Mouse (Mus musculus): Measurements from ENCODE around the gene Rnf103. TPM values are rescaled to one million over a fixed set of nuclear protein-coding genes. Genes with fewer than 3 reads are reported as not detected.
A peak's percentile ranks its signal among the peaks of the same experiment; 100 is the strongest.
"Not testable (repeated sequence)": the region's sequence is repeated elsewhere in the genome, so short reads cannot be mapped to it uniquely, and the experiment has no call there.

The Rnf103 gene
- polyA plus RNA-seq, 1 experiment from 2014 or later, result 29.7 TPM

DNA sequence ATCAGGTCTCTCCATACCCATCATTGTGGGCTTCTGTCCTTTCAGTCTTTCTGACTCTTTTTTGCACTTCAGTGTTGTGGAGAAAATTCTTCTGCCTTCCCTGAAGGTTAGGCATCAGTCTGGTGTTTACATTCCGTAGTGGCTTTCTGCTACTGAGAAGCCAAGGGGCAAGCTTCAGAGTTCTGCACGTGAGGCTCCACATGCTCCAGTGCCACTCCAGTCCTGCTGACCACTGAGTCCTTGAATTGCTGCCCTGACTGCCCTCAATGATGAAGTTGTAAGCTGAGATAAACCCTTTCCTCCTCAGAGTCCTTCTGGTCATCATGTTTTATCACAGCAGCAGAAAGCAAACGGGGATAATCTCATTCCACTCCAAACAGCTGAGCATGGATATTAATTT, 24.4 kb upstream of the Rnf103 start:
- ATAC-seq (replicated peaks; ENCODE audit: low FRiP score, low TSS enrichment, low read depth), result no peak
- DNase-seq (ENCODE audit: low spot score), result no peak
- no peaks in the 10 kb centered on the region for H3K4me1 ChIP-seq (replicated peaks; ENCODE audit: control insufficient read depth, insufficient read depth, low read length)
- H3K4me3 ChIP-seq (ENCODE audit: low read depth, low read length), result no peak overlapping the region
- no peak overlapping the region for H3K9ac ChIP-seq (ENCODE audit: low read length)
- no peaks in the 10 kb centered on the region for H3K27me3 ChIP-seq (replicated peaks; ENCODE audit: control insufficient read depth, insufficient read depth, low read length)
- no peaks in the 10 kb centered on the region for H3K36me3 ChIP-seq (ENCODE audit: control insufficient read depth, insufficient read depth, low read length)
- no peak overlapping the region for H3K27ac ChIP-seq (ENCODE audit: low read depth)
- no peaks in the 10 kb centered on the region for H3K9me3 ChIP-seq (ENCODE audit: control insufficient read depth, low read length)
- WGBS, result 23% methylated on average over 3 of the region's 3 CpGs
- no peak overlapping the region for H3K4me2 ChIP-seq (ENCODE audit: low read length)

DNA sequence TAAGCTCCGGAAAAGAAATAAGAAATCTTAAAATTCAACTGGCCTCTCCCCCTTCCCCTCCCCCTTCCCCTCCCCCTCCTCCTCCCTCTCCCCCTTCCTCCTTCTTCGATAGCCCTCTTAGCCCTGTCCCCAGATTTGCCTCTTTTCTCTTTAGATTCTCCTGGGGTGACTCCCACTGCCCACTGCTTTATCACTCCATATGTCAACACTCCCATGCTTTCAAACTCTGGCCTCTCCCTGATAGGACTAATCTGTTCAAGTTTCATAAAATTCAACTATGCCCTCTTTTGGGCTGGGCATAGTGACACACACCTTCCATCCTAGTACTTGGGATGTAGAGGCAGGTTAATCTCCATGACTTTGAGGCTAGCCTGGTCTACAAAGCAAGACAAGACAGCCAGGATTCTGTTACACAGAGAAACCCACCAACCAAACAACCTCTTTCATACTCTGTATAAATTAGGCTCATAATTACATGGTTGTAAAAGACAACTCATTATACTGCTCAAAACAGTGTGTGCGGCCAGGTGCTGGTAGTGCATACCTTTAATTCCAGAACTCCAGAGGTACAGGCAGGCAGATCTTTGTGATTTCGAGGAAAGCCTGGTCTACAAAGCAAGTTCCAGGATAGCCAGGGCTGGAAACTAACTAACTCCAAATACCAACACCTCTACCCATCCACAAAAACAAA, 21.7 kb upstream of the Rnf103 start:
- Histone ChIP-seq H3K9ac (ENCODE audit: low read length) (no peak overlapping the region), H3K4me2 (ENCODE audit: low read length) (no peak overlapping the region), H3K4me1 (replicated peaks; ENCODE audit: control insufficient read depth, insufficient read depth, low read length) (no peaks in the 10 kb centered on the region), H3K9me3 (ENCODE audit: control insufficient read depth, low read length) (no peaks in the 10 kb centered on the region), H3K4me3 (ENCODE audit: low read depth, low read length) (no peak overlapping the region), H3K36me3 (ENCODE audit: control insufficient read depth, insufficient read depth, low read length) (no peaks in the 10 kb centered on the region), H3K27me3 (replicated peaks; ENCODE audit: control insufficient read depth, insufficient read depth, low read length) (no peaks in the 10 kb centered on the region), H3K27ac (ENCODE audit: low read depth) (no peak overlapping the region)
- DNase-seq (ENCODE audit: low spot score) (no peak), ATAC-seq (replicated peaks; ENCODE audit: low FRiP score, low TSS enrichment, low read depth) (peak; percentile 60; the same call in 1 of the 2 replicates)
- WGBS, result 70% methylated on average over 4 of the region's 4 CpGs

DNA sequence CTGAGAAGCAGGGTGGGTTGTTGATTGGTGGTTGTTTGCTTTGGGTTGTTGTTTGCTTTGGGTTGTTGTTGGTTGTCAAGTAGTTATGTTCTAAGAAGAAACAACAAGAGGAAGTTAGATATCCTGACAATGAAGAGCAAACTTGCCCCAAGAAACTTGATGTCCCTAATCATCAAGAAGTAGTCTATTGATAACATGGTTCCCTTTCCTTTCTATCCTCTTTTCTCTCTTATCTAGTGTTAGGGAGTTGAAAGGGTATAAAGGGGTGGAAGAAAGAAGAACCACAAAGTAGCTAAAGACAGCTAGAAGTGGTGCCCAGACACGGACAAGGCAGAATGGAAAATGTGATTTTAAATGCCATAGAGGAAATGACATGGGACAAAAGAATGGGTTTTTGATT, 20.9 kb upstream of the Rnf103 start:
- no peak for DNase-seq (ENCODE audit: low spot score)
- no peaks in the 10 kb centered on the region for H3K27me3 ChIP-seq (replicated peaks; ENCODE audit: control insufficient read depth, insufficient read depth, low read length)
- no peak overlapping the region for H3K9ac ChIP-seq (ENCODE audit: low read length)
- no peak for ATAC-seq (replicated peaks; ENCODE audit: low FRiP score, low TSS enrichment, low read depth)
- no peak overlapping the region for H3K27ac ChIP-seq (ENCODE audit: low read depth)
- H3K4me2 ChIP-seq (ENCODE audit: low read length), result no peak overlapping the region
- no peaks in the 10 kb centered on the region for H3K4me1 ChIP-seq (replicated peaks; ENCODE audit: control insufficient read depth, insufficient read depth, low read length)
- 84% methylated on average over 1 of the region's 1 CpGs for WGBS
- no peaks in the 10 kb centered on the region for H3K36me3 ChIP-seq (ENCODE audit: control insufficient read depth, insufficient read depth, low read length)
- H3K9me3 ChIP-seq (ENCODE audit: control insufficient read depth, low read length), result no peaks in the 10 kb centered on the region
- H3K4me3 ChIP-seq (ENCODE audit: low read depth, low read length), result no peak overlapping the region

DNA sequence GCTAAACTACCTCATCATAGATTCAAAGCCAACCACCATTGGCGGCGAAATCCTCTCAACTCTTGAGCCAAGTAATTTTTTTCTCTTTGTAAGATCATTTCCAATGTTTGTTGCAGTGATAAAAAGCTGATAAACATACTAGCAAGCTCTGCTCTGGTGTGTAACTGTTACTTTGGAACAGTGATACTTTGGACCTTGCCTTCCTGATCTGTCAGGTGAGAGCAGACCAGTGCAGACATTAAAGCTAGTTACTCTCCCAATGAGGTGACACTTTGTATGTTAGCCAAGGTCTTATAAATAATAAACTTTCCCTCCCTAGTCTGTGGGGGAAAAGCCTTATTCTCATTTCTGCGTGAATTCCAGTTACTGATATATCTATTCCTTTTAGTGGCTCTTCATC, 18.1 kb upstream of the Rnf103 start:
- Histone ChIP-seq H3K4me1 (replicated peaks; ENCODE audit: control insufficient read depth, insufficient read depth, low read length) (no peaks in the 10 kb centered on the region), H3K9me3 (ENCODE audit: control insufficient read depth, low read length) (no peaks in the 10 kb centered on the region), H3K9ac (ENCODE audit: low read length) (no peak overlapping the region), H3K27ac (ENCODE audit: low read depth) (no peak overlapping the region), H3K27me3 (replicated peaks; ENCODE audit: control insufficient read depth, insufficient read depth, low read length) (no peaks in the 10 kb centered on the region), H3K4me3 (ENCODE audit: low read depth, low read length) (no peak overlapping the region), H3K36me3 (ENCODE audit: control insufficient read depth, insufficient read depth, low read length) (no peaks in the 10 kb centered on the region), H3K4me2 (ENCODE audit: low read length) (no peak overlapping the region)
- DNase-seq (ENCODE audit: low spot score), result no peak
- no peak for ATAC-seq (replicated peaks; ENCODE audit: low FRiP score, low TSS enrichment, low read depth)
- WGBS, result 87% methylated on average over 3 of the region's 3 CpGs

DNA sequence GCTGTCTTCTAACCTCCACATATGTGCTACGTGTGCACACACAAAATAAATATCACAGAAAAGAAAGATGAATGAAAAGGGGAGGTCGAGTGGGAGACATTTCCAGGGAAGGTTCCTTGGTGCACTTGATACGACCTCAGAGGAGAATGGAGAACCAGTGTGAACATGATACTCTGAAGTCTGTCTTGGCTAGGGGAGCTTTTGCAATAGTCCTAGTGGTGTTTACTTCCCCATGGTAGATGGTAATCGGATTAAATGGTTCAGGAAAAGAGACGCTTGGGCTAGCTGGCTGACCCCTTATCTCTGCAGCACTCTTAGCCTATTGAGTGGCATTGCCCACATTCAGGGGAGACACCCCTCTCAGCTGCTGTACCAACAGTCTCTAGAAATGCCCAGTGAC, 16.9 kb upstream of the Rnf103 start:
- no peak overlapping the region for H3K27ac ChIP-seq (ENCODE audit: low read depth)
- H3K4me2 ChIP-seq (ENCODE audit: low read length), result no peak overlapping the region
- no peak overlapping the region for H3K9ac ChIP-seq (ENCODE audit: low read length)
- no peaks in the 10 kb centered on the region for H3K36me3 ChIP-seq (ENCODE audit: control insufficient read depth, insufficient read depth, low read length)
- 80% methylated on average over 5 of the region's 5 CpGs for WGBS
- DNase-seq (ENCODE audit: low spot score), result no peak
- no peaks in the 10 kb centered on the region for H3K9me3 ChIP-seq (ENCODE audit: control insufficient read depth, low read length)
- no peak for ATAC-seq (replicated peaks; ENCODE audit: low FRiP score, low TSS enrichment, low read depth)
- H3K27me3 ChIP-seq (replicated peaks; ENCODE audit: control insufficient read depth, insufficient read depth, low read length), result no peaks in the 10 kb centered on the region
- no peaks in the 10 kb centered on the region for H3K4me1 ChIP-seq (replicated peaks; ENCODE audit: control insufficient read depth, insufficient read depth, low read length)
- H3K4me3 ChIP-seq (ENCODE audit: low read depth, low read length), result no peak overlapping the region

DNA sequence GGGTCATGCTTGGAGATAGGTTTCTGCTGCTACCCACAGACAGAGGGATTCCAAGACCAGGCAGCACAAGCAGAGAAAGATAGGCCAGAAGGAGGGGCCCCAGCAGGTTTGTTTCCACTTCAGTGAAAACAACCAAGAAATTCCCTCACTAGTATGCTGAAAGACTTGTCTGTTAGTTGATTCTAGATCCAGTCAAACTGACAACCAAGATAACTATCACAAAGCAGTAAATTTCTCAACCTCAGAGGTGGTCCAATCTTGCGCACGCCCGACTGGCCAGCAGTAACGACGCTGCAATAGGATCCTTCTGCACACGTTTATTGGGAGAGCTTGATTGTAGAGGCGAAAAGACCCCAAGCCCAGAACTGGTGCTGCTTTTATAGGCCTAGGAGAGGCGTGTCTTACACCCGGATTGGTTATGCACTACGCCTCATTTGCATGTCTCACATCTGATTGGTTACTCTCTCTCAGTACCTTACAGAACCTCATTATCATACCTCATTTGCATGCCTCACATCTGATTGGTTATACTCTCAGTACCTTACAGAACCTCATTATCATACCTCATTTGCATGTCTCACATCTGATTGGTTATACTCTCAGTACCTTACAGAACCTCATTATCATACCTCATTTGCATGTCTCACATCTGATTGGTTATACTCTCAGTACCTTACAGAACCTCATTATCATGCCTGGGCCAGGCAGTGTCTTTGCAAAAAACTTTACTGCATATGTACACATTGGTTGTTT, 14.7 kb upstream of the Rnf103 start:
- not testable (repeated sequence) for H3K36me3 ChIP-seq (ENCODE audit: control insufficient read depth, insufficient read depth, low read length); ATAC-seq (replicated peaks; ENCODE audit: low FRiP score, low TSS enrichment, low read depth); H3K27ac ChIP-seq (ENCODE audit: low read depth); H3K27me3 ChIP-seq (replicated peaks; ENCODE audit: control insufficient read depth, insufficient read depth, low read length); H3K4me2 ChIP-seq (ENCODE audit: low read length); H3K9me3 ChIP-seq (ENCODE audit: control insufficient read depth, low read length); H3K4me1 ChIP-seq (replicated peaks; ENCODE audit: control insufficient read depth, insufficient read depth, low read length); H3K4me3 ChIP-seq (ENCODE audit: low read depth, low read length); DNase-seq (ENCODE audit: low spot score); H3K9ac ChIP-seq (ENCODE audit: low read length)
- 85% methylated on average over 10 of the region's 10 CpGs for WGBS

DNA sequence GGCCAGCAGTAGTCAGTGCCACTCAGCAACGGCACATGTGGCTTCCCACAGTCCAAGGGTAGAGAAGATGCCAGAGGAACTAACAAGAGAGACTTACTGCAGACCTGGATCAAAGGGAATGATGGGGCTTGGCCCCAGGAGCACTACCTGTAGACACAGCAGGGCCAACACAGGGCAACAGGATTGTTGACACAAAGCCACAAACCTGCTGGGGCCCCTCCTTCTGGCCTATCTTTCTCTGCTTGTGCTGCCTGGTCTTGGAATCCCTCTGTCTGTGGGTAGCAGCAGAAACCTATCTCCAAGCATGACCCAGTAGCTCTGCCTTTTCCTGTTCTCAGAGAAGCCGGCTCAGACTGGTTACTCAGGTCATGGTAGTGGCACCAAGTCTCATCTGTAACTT, 14.1 kb upstream of the Rnf103 start:
- H3K36me3 ChIP-seq (ENCODE audit: control insufficient read depth, insufficient read depth, low read length); ATAC-seq (replicated peaks; ENCODE audit: low FRiP score, low TSS enrichment, low read depth); H3K4me3 ChIP-seq (ENCODE audit: low read depth, low read length); H3K27me3 ChIP-seq (replicated peaks; ENCODE audit: control insufficient read depth, insufficient read depth, low read length); DNase-seq (ENCODE audit: low spot score); H3K9ac ChIP-seq (ENCODE audit: low read length); H3K4me2 ChIP-seq (ENCODE audit: low read length); H3K27ac ChIP-seq (ENCODE audit: low read depth); H3K9me3 ChIP-seq (ENCODE audit: control insufficient read depth, low read length); H3K4me1 ChIP-seq (replicated peaks; ENCODE audit: control insufficient read depth, insufficient read depth, low read length): not testable (repeated sequence)
- 83% methylated on average over 2 of the region's 2 CpGs for WGBS

DNA sequence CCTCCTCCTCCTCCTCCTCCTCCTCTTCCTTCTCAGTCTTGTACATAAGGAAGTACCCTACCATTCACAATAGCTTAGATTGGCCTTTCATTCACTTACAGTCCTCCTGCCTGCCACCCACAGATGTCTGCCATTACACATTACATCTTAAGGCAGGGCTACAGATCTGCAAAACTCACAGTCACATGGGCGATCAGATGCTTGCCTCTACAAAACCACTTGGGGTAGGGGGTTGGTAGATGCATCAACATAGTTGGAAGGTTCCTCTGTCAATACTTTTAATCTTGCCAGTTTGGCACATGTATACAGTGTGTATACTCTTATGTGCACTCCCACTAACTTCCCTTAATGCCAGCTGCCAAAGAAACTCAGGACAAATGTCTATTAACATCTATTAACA, 13.6 kb upstream of the Rnf103 start:
- ATAC-seq (replicated peaks; ENCODE audit: low FRiP score, low TSS enrichment, low read depth), result no peak
- DNase-seq (ENCODE audit: low spot score), result no peak
- Histone ChIP-seq H3K4me3 (ENCODE audit: low read depth, low read length) (no peak overlapping the region), H3K9ac (ENCODE audit: low read length) (no peak overlapping the region), H3K9me3 (ENCODE audit: control insufficient read depth, low read length) (no peaks in the 10 kb centered on the region), H3K27me3 (replicated peaks; ENCODE audit: control insufficient read depth, insufficient read depth, low read length) (no peaks in the 10 kb centered on the region), H3K27ac (ENCODE audit: low read depth) (no peak overlapping the region), H3K36me3 (ENCODE audit: control insufficient read depth, insufficient read depth, low read length) (no peaks in the 10 kb centered on the region), H3K4me1 (replicated peaks; ENCODE audit: control insufficient read depth, insufficient read depth, low read length) (no peaks in the 10 kb centered on the region), H3K4me2 (ENCODE audit: low read length) (no peak overlapping the region)
- 86% methylated on average over 1 of the region's 1 CpGs for WGBS

DNA sequence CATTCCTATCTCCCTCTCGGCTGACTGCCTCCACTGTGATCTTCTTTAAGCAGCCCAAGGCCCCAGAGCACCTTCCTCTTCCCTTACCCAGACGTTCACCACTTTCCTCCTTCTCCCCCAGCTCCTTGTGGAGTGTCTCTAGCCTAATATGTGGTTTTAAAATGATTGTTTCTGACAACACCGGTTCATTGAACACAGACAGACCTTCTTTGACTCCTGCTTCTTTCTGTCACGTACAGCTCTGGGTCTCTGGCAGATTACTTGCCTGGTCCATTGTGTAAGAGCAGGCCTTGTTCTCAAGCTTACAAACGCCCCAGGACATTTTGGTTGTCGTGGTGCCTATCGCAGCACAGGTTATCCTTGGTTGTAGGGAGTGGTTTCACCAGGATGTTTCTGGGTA, 12.6 kb upstream of the Rnf103 start:
- Histone ChIP-seq H3K27ac (ENCODE audit: low read depth) (no peak overlapping the region), H3K27me3 (replicated peaks; ENCODE audit: control insufficient read depth, insufficient read depth, low read length) (no peaks in the 10 kb centered on the region), H3K9ac (ENCODE audit: low read length) (no peak overlapping the region), H3K4me2 (ENCODE audit: low read length) (no peak overlapping the region), H3K4me3 (ENCODE audit: low read depth, low read length) (no peak overlapping the region), H3K36me3 (ENCODE audit: control insufficient read depth, insufficient read depth, low read length) (no peaks in the 10 kb centered on the region), H3K4me1 (replicated peaks; ENCODE audit: control insufficient read depth, insufficient read depth, low read length) (no peaks in the 10 kb centered on the region), H3K9me3 (ENCODE audit: control insufficient read depth, low read length) (no peaks in the 10 kb centered on the region)
- 73% methylated on average over 7 of the region's 7 CpGs for WGBS
- ATAC-seq (replicated peaks; ENCODE audit: low FRiP score, low TSS enrichment, low read depth) (no peak), DNase-seq (ENCODE audit: low spot score) (no peak)
